Mouse (Mus musculus) naive thymus-derived CD4-positive, alpha-beta T cell, adult 2 months (primary cell): ENCODE measurements around the gene Cdh12.

Experiments used
- DNase-seq: peaks from one replicate; pipeline ENCODE4 v3.0.0-alpha.2; 2011; ENCODE audit warnings: low read depth

Cdh12 gene

DNA sequence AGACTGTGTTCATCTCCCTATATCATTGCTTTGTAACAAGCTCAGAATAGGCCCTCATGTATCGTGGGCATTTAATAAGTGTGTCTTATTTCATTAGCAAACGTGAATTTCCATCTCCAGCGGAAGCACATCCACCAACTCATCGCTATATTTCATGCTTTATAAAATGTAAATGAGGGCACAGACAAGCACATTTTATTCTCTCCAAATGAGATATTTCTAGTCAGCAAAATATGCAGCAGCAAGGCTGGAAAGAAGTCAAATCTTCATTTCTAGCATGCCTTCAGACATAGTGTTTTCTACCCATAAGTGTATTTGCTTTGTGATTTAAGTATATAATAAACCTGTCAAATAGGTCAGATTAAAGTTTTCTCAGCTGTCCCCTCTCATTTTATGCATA lies 262.8 kb downstream of the Cdh12 start:
- DNase-seq, result no peak

DNA sequence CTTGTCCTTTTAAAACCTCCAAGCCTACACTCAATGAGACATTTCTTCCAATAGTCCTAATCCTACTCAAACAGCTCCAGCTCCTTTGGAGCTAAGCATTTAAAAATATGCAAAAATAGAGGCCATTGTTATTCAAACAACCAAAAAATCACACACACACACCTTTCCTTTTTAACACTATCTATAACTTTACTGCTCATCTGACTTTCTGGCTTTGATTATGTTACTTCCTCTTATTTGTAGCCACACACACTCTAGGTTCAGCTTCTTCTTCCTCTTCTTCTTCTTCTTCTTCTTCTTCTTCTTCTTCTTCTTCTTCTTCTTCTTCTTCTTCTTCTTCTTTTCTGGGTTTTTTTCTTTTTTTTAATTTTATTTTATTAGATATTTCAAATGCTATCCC lies 323.2 kb downstream of the Cdh12 start:
- DNase-seq, result no peak

DNA sequence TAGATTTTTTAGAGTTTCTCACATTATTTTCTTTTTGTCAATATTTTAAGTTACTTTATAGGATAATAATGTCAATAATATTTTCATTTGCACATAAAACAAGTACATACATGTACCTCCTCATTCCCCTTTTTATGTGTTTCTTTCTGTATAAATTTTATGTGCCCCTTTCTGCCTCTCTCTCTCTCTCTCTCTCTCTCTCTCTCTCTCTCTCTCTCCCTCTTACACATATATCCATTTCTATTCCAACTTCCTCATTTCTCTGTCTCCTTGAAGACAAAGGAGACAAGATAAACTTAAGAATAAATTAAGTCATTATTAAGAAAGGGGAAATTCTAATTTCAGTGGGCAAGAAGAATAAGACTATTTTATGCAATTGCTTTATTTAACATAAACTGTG lies 324.4 kb downstream of the Cdh12 start:
- no peak for DNase-seq

DNA sequence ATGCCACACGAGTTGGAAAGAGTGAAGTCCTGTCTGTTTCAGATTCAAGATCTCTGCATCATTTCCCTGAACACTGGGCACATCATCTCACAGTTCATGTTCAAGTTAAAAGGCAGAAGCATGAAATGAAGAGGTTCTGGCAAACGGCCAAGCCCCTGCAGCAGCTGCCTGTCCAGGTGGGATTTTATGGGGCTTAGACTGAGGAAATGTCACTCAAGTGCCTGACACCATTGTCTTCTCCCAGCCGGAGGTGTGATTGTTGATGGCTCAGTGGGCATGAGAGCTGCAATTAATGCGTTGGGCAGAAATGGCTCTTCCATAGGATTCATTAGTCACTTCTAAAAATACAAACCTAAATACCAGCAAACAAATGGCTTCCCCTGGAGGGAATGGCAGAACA lies 347.9 kb downstream of the Cdh12 start:
- no peak for DNase-seq

DNA sequence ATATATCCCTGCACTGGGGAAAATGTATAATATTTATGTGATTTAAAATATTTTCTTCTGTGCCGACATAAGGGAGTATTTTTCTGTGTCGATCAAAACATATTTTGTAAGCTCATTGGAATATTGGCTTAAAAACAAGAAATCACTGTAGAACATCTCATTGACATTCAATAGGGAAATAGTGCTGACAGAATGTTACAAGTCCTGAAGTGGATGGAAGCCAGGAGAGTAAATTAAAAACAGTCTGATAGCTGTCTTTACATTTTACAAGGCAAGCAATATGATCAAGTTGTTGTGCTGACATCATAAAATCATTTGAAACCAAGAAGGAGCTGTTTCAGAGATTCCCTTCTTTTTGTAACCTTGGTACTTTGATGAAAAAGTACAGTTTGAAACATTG lies 349.5 kb downstream of the Cdh12 start:
- DNase-seq, result no peak

DNA sequence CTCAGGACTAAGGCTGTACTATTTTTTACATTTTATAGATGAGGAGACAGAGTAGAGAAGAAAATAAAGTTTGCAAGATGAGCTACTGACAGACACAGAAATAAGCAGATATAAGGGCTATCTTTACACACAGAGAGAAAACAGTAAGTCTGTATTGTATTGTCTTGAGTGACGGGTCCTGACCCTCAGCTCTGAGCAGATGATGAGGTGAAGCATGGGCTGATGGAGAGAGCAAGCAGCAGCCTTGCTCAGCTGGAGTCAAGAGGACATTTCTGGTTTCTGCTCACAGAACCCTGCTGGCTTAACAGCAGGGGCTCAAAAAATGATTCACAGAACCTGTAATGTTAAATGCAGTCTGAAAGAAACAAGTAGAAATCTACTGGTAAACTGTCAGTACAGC lies 386.8 kb downstream of the Cdh12 start:
- DNase-seq, result no peak

GRCm38 (mm10) chr15:20836991-20837390 lies 387.9 kb downstream of the Cdh12 start:
- DNase-seq, result no peak

DNA sequence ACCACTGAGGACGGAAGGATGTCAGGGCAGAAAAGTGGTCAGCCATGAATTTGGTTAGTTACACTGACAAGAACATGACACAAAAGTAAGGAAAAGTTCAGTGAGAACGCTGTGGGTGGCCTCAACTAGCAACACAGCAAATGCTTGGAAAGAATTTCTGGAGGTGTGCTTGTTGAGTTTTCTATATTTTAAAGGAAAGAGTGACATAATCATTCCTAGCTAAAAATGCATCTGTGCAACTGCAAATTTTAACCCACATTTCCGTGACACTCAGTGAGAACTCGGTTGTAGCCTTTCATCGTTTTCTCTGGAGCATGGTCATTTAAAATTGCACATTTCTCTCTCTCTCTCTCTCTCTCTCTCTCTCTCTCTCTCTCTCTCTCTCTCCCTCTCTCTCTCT lies 392.4 kb downstream of the Cdh12 start:
- no peak for DNase-seq

- no peak for DNase-seq
These were observed 414.0 kb downstream of the Cdh12 start for GRCm38 (mm10) chr15:20863076-20863475.

DNA sequence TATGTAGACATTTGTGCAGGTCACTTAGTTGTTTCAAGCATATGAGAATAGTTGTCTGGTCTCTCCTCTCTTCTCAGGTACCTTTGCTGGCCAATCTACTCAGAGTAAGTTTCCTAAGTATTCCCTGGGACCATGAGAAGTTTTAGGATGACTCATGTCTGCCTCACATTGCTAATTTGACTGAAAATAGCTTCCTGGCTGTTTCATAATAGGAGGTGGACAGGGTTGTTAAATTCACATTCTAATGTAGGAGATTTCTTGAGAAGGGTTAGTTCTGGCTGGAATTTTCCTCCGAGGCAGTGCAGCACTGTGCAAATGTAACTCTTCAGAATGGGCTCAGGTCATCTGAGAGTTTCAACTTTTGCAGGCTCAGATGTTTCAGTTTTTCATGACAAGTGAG lies 423.5 kb downstream of the Cdh12 start:
- DNase-seq, result no peak

GRCm38 (mm10) chr15:20876993-20877392 lies 427.9 kb downstream of the Cdh12 start:
- DNase-seq, result no peak

GRCm38 (mm10) chr15:20893471-20893870 lies 444.4 kb downstream of the Cdh12 start:
- DNase-seq, result no peak

DNA sequence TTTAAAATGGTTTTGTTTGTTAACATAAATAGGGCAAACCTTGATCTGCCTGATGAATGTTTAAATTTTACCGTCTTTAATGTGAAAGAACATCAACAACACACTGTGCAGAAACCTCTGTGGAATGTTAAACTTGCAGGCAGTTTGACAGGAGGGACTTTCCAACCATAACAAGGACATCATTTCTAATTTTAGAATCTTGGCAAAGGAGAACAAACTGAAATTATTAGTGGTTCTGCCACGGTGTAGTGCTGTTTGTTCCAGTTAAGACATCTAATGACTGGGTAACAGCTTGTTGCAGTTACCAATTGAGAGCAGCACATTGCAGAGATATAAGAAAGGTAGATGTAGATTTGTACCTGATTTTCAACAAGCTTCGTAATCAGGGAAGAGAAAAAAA lies 453.5 kb downstream of the Cdh12 start:
- DNase-seq, result no peak

GRCm38 (mm10) chr15:20928221-20928620 lies 479.2 kb downstream of the Cdh12 start:
- no peak for DNase-seq

DNA sequence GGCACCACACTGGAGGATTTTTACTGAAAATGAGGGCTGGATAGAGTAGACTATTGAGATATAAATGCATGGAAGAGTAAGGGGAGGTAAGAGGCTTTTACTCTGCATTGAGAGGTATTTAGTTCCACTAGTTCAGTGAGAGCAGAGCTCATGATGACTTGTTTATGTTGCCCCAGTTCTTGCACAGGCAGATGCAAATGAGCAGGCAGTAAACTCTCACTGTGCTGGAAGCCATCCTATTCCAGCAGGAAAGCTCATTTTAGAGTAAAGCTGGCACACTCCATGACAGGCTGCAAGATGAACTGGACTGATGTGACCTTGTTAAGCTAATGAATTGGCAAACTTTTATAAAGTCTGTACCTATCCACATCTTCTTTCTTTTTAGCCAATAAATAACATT lies 494.9 kb downstream of the Cdh12 start:
- no peak for DNase-seq

DNA sequence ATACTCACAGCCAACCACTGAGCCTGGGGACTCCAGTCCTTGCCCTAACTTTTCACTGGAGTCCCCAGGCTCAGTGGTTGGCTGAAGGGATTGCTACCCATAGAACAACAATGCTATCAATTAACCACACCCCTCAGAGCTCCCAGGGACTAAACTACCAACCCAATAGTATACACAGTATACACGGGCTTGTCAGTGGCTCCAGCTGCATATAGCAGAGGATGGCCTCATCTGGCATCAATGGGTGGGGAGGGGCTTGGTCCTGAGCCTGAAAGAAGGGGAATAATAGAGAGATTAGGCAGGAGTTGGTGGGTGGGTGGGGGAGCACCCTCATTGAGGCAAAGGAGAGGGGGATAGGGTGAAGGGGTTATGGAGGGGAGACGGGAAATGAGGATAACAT lies 518.4 kb downstream of the Cdh12 start:
- DNase-seq, result no peak

DNA sequence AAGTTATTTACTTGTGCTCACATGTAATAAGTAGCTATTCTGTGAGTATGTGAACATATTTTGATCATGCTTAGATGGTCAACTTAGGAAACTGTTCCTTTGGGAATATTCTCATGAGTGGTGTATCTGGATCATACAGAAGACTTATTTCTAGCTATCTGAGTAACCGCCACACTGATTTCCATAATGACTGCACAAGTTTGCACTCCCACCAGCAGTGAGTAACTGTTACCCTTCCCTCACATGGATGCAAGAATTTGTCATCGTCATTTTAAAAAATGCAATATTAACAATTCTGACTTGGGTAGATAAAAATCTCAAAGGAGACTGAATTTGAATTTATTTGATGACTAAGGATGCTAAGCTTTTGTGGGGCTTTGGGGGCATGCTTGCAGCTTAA lies 522.0 kb downstream of the Cdh12 start:
- no peak for DNase-seq

DNA sequence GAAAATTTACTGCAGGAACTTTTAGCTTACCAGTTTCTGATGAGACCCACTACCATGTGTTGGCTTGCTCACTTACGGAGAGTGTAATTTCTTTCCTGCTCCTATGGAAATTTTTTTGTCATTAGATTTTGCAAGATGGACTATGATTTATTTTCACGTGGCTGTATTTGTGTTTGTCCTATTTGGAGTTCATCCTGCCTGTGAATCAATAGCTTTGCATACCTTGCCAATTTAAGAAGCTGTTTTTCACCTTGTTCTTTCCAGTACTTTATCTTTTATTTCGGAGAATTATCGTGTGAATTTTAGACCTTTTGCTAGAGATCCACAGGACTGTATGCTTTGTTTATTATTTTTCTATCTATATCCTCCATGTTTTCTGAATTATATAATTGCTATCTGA lies 551.5 kb downstream of the Cdh12 start:
- DNase-seq, result no peak

GRCm38 (mm10) chr15:21007931-21008330 lies 558.9 kb downstream of the Cdh12 start:
- no peak for DNase-seq

DNA sequence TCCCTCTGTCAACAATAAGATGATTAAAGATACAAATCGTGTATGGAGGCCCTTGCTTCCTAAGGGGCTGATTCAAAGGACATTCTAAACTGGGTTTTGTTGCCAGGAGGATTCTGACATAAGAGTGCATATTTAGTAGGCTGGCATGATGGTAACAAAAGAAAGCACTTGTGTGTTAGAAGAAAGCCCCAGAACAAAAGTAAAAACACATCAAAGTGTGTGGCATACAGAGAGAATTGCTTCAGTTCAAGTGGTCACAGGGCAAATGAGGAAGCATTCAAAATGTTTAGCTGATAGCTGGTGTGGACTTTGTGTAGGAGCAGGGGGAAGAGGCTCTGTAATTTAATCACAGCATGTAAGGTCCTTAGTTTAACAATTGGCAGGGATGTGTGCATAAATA lies 559.4 kb downstream of the Cdh12 start:
- DNase-seq, result no peak

GRCm38 (mm10) chr15:21008969-21009368 lies 559.9 kb downstream of the Cdh12 start:
- no peak for DNase-seq

GRCm38 (mm10) chr15:21063683-21064082 lies 614.6 kb downstream of the Cdh12 start:
- no peak for DNase-seq

- no peak for DNase-seq
These were observed 620.2 kb downstream of the Cdh12 start for GRCm38 (mm10) chr15:21069264-21069663.

DNA sequence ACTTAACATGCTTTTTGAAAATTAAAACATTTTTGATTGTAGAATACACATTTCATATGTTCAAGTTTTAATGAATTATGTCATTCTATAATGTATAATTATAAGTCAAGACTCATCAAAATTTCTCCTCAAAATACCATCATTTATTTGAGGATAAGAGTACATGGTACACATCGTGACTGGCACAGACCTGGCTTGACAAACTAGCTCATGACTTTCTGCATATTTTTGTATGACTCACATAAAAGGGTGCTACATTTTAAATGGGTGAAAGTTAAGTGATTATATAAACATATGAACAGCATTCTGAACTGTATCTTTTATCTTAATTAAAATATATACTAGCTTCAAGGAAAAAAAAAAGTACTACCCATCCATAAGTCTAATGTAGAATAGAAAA lies 643.8 kb downstream of the Cdh12 start:
- no peak for DNase-seq
